Mouse (Mus musculus): ENCODE data around the gene Vcan. TPM values are rescaled to one million over a fixed set of nuclear protein-coding genes. Genes with fewer than 3 reads are reported as not detected.

The Vcan gene
- total and polyA plus RNA-seq, 3 experiments = 7.3 to 9.1 (median 7.8) TPM

GRCm38 (mm10) chr13:89619064-89619463 is 123.2 kb downstream of the Vcan start:
- intact Hi-C loops (cut with DNase I) = no loop called here
- WGBS = 77% methylated on average over 3 of the region's 3 CpGs
- H3K4me3 ChIP-seq = no peak overlapping the region
- H3K27ac ChIP-seq = no peak overlapping the region
- TF ChIP-seq EP300 (IDR thresholded peaks at IDR 0.05; ENCODE audit: insufficient read depth, low read depth, low read length) (no peak), CTCF (IDR thresholded peaks at IDR 0.05) (peak; percentile 14; the same call in 1 of the 2 replicates), POLR2A (IDR thresholded peaks at IDR 0.05; ENCODE audit: insufficient read depth, low read depth, low read length) (no peak)
- no peaks in the 10 kb centered on the region for H3K36me3 ChIP-seq (ENCODE audit: control insufficient read depth, insufficient read depth, low read length)
- no peaks in the 10 kb centered on the region for H3K27me3 ChIP-seq (ENCODE audit: control insufficient read depth, insufficient read depth, low read length)
- no peaks in the 10 kb centered on the region for H3K4me1 ChIP-seq (ENCODE audit: control insufficient read depth, insufficient read depth, low read length)
- no peaks in the 10 kb centered on the region for H3K79me2 ChIP-seq (replicated peaks; ENCODE audit: control insufficient read depth, insufficient read depth, low read length)
- DNase-seq = no peak
- no peak overlapping the region for H3K9ac ChIP-seq (ENCODE audit: low read depth, low read length)

GRCm38 (mm10) chr13:89607399-89607798 is 134.9 kb downstream of the Vcan start:
- H3K27me3 ChIP-seq (ENCODE audit: control insufficient read depth, insufficient read depth, low read length) = no peaks in the 10 kb centered on the region
- TF ChIP-seq CTCF (IDR thresholded peaks at IDR 0.05) = no peak
- TF ChIP-seq POLR2A (IDR thresholded peaks at IDR 0.05; ENCODE audit: insufficient read depth, low read depth, low read length) = no peak
- TF ChIP-seq EP300 (IDR thresholded peaks at IDR 0.05; ENCODE audit: insufficient read depth, low read depth, low read length) = no peak
- no peaks in the 10 kb centered on the region for H3K36me3 ChIP-seq (ENCODE audit: control insufficient read depth, insufficient read depth, low read length)
- no peaks in the 10 kb centered on the region for H3K79me2 ChIP-seq (replicated peaks; ENCODE audit: control insufficient read depth, insufficient read depth, low read length)
- H3K9ac ChIP-seq (ENCODE audit: low read depth, low read length) = no peak overlapping the region
- no peak overlapping the region for H3K27ac ChIP-seq
- intact Hi-C loops (cut with DNase I) = no loop called here
- H3K4me3 ChIP-seq = no peak overlapping the region
- no peak for DNase-seq
- 75% methylated on average over 3 of the region's 3 CpGs for whole genome bisulfite sequencing
- H3K4me1 ChIP-seq (ENCODE audit: control insufficient read depth, insufficient read depth, low read length) = no peaks in the 10 kb centered on the region

Other genes starting within 250 kb of the Vcan start
- under 1 TPM; 0.26 to 0.30 TPM for gene Hapln1, start 202.7 kb downstream of the Vcan start, total RNA-seq (2021)
- 0.18 and 0.27 TPM in 2 replicates for gene Hapln1, start 202.7 kb downstream of the Vcan start, polyA plus RNA-seq (2012; rRNA removed)